Comparison of ENCODE assay signal across 7 mouse cellular contexts in genomic region chr3:135521963-135522362, GRCm38 (mm10). TPM values are rescaled to one million over a fixed set of nuclear protein-coding genes. Genes with fewer than 3 reads are reported as not detected.
DNase-seq lines count a peak whose midpoint lies in the region; ATAC-seq and TF ChIP-seq lines count a peak whose summit lies in the region.

No protein-coding gene starts in this region.

- 7% methylated on average over 4 of the region's 4 CpGs for WGBS in heart, postnatal 0 days
- WGBS in stomach, embryonic 15.5 days: 30% methylated on average over 4 of the region's 4 CpGs

- DNase-seq in R1 (ENCODE audit: low read depth, low spot score) (peak; percentile 64), liver (peak; percentile 12)
- peak; percentile 25 to 35 for DNase-seq in cerebellum, postnatal 14 days
- peak; percentile 95 for DNase-seq in heart, postnatal 0 days (ENCODE audit: low spot score)
- DNase-seq in T-cell, adult 2 months (ENCODE audit: low spot score): no peak

- H3K4me3 ChIP-seq in heart, postnatal 0 days (ENCODE audit: low read depth, low read length): peak overlapping the region; percentile 12; the same call in 1 of the 2 replicates
- H3K4me3 ChIP-seq in stomach, embryonic 15.5 days (replicated peaks): no peak overlapping the region

- TF ChIP-seq CTCF in heart, postnatal 0 days (IDR thresholded peaks at IDR 0.05; ENCODE audit: low read depth): no peak

- no peak overlapping the region; the same call in 1 of the 2 replicates for H3K9ac ChIP-seq in heart, postnatal 0 days (replicated peaks; ENCODE audit: low read depth, low read length)
- H3K9ac ChIP-seq in stomach, embryonic 15.5 days: no peak overlapping the region

- peak overlapping the region; percentile 35 for H3K4me2 ChIP-seq in heart, postnatal 0 days (ENCODE audit: low read depth, low read length)
- peak overlapping the region; percentile 23; the same call in 1 of the 2 replicates for H3K4me2 ChIP-seq in stomach, embryonic 15.5 days

- no peaks in the 10 kb centered on the region for H3K9me3 ChIP-seq in heart, postnatal 0 days (replicated peaks; ENCODE audit: control insufficient read depth, low read length)
- H3K9me3 ChIP-seq in stomach, embryonic 15.5 days: no peaks in the 10 kb centered on the region

- peak overlapping the region; percentile 92 for H3K27ac ChIP-seq in heart, postnatal 0 days (ENCODE audit: low read depth)
- peak overlapping the region; percentile 67; the same call in 1 of the 2 replicates for H3K27ac ChIP-seq in stomach, embryonic 15.5 days

- H3K4me1 ChIP-seq in heart, postnatal 0 days (ENCODE audit: control insufficient read depth, insufficient read depth): peaks cover 33% of the 10 kb centered on the region
- H3K4me1 ChIP-seq in stomach, embryonic 15.5 days: 0 out of 2 replicates have a peak, but pooled peaks cover 5% of the 10 kb centered on the region

- peaks cover 10% of the 10 kb centered on the region; the same call in 1 of the 2 replicates for H3K36me3 ChIP-seq in heart, postnatal 0 days (replicated peaks; ENCODE audit: control insufficient read depth, insufficient read depth, low read length)
- H3K36me3 ChIP-seq in stomach, embryonic 15.5 days: no peaks in the 10 kb centered on the region

- H3K27me3 ChIP-seq in heart, postnatal 0 days (ENCODE audit: control insufficient read depth, insufficient read depth, low read length): no peaks in the 10 kb centered on the region
- H3K27me3 ChIP-seq in stomach, embryonic 15.5 days (replicated peaks): no peaks in the 10 kb centered on the region

- peak; percentile 87 for ATAC-seq in heart, postnatal 0 days (ENCODE audit: insufficient read depth, low read depth)
- peak; percentile 67 for ATAC-seq in stomach, embryonic 15.5 days (ENCODE audit: insufficient read depth, low FRiP score, low read depth)
- no peak for ATAC-seq in megakaryocyte-erythroid progenitor cell, adult 5-6 weeks (replicated peaks; ENCODE audit: low FRiP score, low TSS enrichment, poor library complexity, severe bottlenecking)

- TF ChIP-seq EP300 in heart, postnatal 0 days (IDR thresholded peaks at IDR 0.05; ENCODE audit: low read depth): peak; percentile 77; the same call in 1 of the 2 replicates

RNA-seq across cellular contexts. Expression of gene Manba, which starts 36.6 kb away (rescaled TPM):
- 30.1 and 36.0 TPM in 2 replicates for total RNA-seq in heart, postnatal 0 days (2014; rRNA removed; ENCODE audit: low replicate concordance)
- 19.8 and 20.6 TPM in 2 replicates for polyA plus RNA-seq in heart, postnatal 0 days (2015; fragmentation: Nextera tagmentation; extraction: Ambion mirVana)
- 13.5 and 17.5 TPM in 2 replicates for polyA plus RNA-seq in stomach, embryonic 15.5 days (2015; fragmentation: Nextera tagmentation; extraction: Ambion mirVana)
- 7.0 and 10.7 TPM in 2 replicates for total RNA-seq in megakaryocyte-erythroid progenitor cell, adult 5-6 weeks (2014; fragmentation: Nextera tagmentation)
- total RNA-seq in megakaryocyte-erythroid progenitor cell, adult 5-6 weeks (2017): 16.4 and 22.3 TPM in 2 replicates
